Mouse (Mus musculus) limb, embryonic 12.5 days (tissue): ENCODE data around the gene Dst. TPM values are rescaled to one million over a fixed set of nuclear protein-coding genes. Genes with fewer than 3 reads are reported as not detected.

Experiments used
- ATAC-seq: fragments of 200-750 bp; cut with Nextera tagmentation; 2 replicates; pipeline ENCODE4 v1.8.0; 2017; ENCODE audit warnings: low read depth, moderate TSS enrichment; ENCODE audit not compliant: insufficient number of reproducible peaks, insufficient read depth, low FRiP score, low TSS enrichment
- H3K27ac ChIP-seq: fragments of 300-500 bp; sonication (generic); 2 replicates; pipeline ENCODE4 v1.5.1; 2016; ENCODE audit warnings: mild to moderate bottlenecking, moderate library complexity
- H3K27me3 ChIP-seq: fragments of 300-500 bp; sonication (generic); 2 replicates; pipeline ENCODE4 v1.6.1; 2016; ENCODE audit warnings: mild to moderate bottlenecking, moderate library complexity
- H3K36me3 ChIP-seq: fragments of 300-500 bp; sonication (generic); 2 replicates; pipeline ENCODE4 v1.6.1; 2016; ENCODE audit warnings: mild to moderate bottlenecking, moderate library complexity
- H3K4me1 ChIP-seq: fragments of 300-500 bp; sonication (generic); replicated peaks from 2 replicates; pipeline ENCODE4 v1.6.1; 2016
- H3K4me2 ChIP-seq: fragments of 300-500 bp; sonication (generic); 2 replicates; pipeline ENCODE4 v1.6.1; 2016; ENCODE audit warnings: mild to moderate bottlenecking, moderate library complexity
- H3K4me3 ChIP-seq: fragments of 300-500 bp; sonication (generic); replicated peaks from 2 replicates; pipeline ENCODE4 v1.5.1; 2016; ENCODE audit warnings: mild to moderate bottlenecking
- H3K9ac ChIP-seq: fragments of 300-500 bp; sonication (generic); replicated peaks from 2 replicates; pipeline ENCODE4 v1.6.1; 2016; ENCODE audit warnings: mild to moderate bottlenecking, moderate library complexity
- H3K9me3 ChIP-seq: fragments of 300-500 bp; sonication (generic); 2 replicates; pipeline ENCODE4 v1.6.1; 2016; ENCODE audit warnings: mild to moderate bottlenecking, moderate library complexity
- WGBS: fragments of 180-500 bp; shearing (Covaris S2); methylation state at CpG from one replicate; pipeline ENCODE4 v1.1.7; 2016; 5-methylcytosine and 5-hydroxymethylcytosine counted together
- polyA plus RNA-seq: library from polyadenylated mRNA; unstranded; fragments of >200 nt; fragmentation: Nextera tagmentation; extraction: Ambion mirVana; gene quantifications from 2 replicates; pipeline ENCODE4 v1.2.1, GENCODE M21; 2016

Dst gene
- polyA plus RNA-seq, 1 experiment from 2014 or later, result 25.5 TPM

- Histone ChIP-seq H3K4me1 (peaks cover 18% of the 10 kb centered on the region), H3K9ac (no peak overlapping the region), H3K27ac (no peak overlapping the region), H3K4me2 (no peak overlapping the region), H3K9me3 (no peaks in the 10 kb centered on the region), H3K36me3 (no peaks in the 10 kb centered on the region), H3K27me3 (no peaks in the 10 kb centered on the region), H3K4me3 (no peak overlapping the region)
- no peak for ATAC-seq
- WGBS, result 88% methylated on average over 6 of the region's 6 CpGs
Measured at GRCm38 (mm10) chr1:34120066-34120465, 212.0 kb downstream of the Dst start.

DNA sequence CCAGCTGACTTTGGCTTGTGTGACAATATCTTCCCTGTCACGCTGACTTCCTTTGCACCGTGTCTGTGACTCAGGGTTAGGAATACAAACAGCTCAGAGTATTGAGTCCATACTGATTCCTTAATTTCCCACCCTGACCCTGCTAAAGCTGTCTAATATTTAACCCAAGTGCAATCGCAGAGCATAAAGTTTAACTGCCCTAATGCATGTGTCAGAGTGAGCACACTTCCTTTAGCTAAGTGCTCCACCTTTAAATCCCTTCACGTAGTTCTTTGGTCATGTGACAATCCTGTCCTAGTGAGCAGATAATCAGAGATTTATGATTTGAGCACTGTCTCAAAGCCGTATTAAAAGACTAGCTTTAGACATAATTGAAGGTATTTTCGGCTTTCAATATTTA is 212.6 kb downstream of the Dst start:
- no peak for ATAC-seq

DNA sequence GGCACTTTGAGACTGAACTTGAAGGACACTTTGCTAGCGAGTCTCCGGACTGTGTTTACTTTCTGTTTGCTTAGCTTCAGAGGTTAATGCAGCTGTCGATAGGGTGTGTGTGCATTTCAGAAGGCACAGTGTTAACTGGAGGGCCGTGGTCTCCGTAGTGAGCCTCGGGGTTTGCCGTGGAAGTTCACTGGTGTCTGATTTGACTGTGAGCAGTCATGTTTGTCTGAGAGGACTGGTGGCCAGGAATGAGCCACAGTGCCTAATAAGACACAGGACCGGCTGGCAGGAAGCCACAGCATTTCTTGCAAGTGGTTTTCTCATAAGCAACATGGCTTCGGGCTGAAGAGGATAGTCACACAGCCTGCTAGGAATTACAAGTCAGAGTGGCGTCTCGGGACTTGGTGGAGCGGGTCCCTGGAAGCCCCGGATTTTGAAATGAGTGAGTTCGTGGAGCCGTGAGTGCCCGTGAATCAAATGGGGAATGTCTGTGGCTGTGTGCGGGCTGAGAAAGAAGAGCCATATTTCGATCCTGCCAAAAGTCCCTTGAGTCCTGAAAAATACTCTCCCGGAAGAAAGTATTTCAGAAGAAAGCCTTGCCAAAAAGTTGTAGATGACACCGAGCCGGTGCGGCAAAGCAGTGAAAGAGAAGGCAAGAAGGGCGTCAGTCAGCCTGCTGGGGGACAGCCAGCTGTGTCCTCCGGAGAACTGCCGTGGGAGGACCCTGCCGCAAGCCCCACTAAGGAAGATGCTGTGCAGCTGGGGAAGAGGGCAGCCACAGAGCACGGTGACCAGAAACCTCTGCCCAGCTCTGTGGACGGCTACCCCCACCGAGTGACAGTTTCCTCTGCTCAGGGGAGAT is 213.4 kb downstream of the Dst start:
- Histone ChIP-seq H3K27me3 (no peaks in the 10 kb centered on the region), H3K36me3 (no peaks in the 10 kb centered on the region), H3K4me2 (peak overlapping the region; percentile 20), H3K9me3 (no peaks in the 10 kb centered on the region), H3K9ac (no peak overlapping the region), H3K4me3 (no peak overlapping the region), H3K4me1 (peaks cover 18% of the 10 kb centered on the region), H3K27ac (peak overlapping the region; percentile 43; the same call in 1 of the 2 replicates)
- WGBS, result 68% methylated on average over 29 of the region's 29 CpGs
- ATAC-seq, result no peak

More for the DNA sequence above, 212.6 kb downstream of the Dst start:
- H3K27ac ChIP-seq, result no peak overlapping the region
- H3K4me2 ChIP-seq, result no peak overlapping the region
- no peaks in the 10 kb centered on the region for H3K9me3 ChIP-seq
- no peaks in the 10 kb centered on the region for H3K27me3 ChIP-seq
- peaks cover 18% of the 10 kb centered on the region for H3K4me1 ChIP-seq
- no peak overlapping the region for H3K9ac ChIP-seq
- no peak overlapping the region for H3K4me3 ChIP-seq
- H3K36me3 ChIP-seq, result no peaks in the 10 kb centered on the region
- WGBS, result 59% methylated on average over 6 of the region's 6 CpGs

DNA sequence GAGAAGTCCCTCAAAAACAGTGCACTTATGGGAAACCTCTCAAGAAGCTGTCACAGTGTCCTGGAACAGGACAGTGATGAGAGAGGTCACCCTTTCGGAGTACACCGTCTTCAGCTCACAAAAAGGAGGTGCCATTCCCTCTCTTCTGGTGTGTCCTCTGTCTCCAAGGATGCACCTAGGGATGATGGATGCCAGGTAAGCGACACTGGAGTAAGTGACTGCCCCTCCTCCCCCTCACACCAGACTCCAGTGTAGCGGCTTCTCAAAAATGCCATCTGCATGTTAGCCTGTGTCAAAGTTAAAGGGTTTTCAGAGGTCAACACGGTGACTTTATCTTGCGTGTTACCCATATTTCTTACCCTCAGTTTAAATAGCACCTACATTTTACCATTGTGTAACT is 214.2 kb downstream of the Dst start:
- 86% methylated on average over 6 of the region's 6 CpGs for WGBS
- H3K4me3 ChIP-seq, result no peak overlapping the region
- H3K27ac ChIP-seq, result no peak overlapping the region
- no peaks in the 10 kb centered on the region for H3K9me3 ChIP-seq
- H3K4me1 ChIP-seq, result peaks cover 18% of the 10 kb centered on the region
- H3K36me3 ChIP-seq, result no peaks in the 10 kb centered on the region
- no peak overlapping the region for H3K9ac ChIP-seq
- no peaks in the 10 kb centered on the region for H3K27me3 ChIP-seq
- no peak for ATAC-seq
- H3K4me2 ChIP-seq, result no peak overlapping the region

DNA sequence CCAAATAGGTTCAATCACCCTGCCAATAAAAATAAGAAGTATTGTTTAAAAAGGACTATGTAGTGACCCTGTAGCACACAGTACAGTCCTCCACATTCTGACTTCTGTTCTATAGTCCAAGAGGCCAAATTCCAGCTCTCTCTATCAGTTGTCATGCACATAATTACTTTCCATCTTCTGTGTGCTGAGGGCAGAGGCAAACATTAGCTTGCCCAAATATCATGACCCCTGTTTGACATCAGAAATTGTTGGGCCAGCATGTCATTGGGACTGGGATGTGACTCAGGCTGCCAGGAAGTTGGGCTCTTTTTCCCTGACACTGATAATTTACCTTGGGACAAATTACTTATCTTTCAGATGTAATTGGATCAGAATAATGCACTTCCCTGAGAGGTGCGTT is 214.9 kb downstream of the Dst start:
- Histone ChIP-seq H3K4me2 (no peak overlapping the region), H3K27me3 (no peaks in the 10 kb centered on the region), H3K4me1 (peaks cover 20% of the 10 kb centered on the region), H3K27ac (no peak overlapping the region), H3K9ac (no peak overlapping the region), H3K4me3 (no peak overlapping the region), H3K36me3 (0 out of 2 replicates have a peak, but pooled peaks cover 2% of the 10 kb centered on the region), H3K9me3 (no peaks in the 10 kb centered on the region)
- 94% methylated on average over 1 of the region's 1 CpGs for WGBS
- no peak for ATAC-seq

- no peaks in the 10 kb centered on the region for H3K9me3 ChIP-seq
- 0 out of 2 replicates have a peak, but pooled peaks cover 3% of the 10 kb centered on the region for H3K36me3 ChIP-seq
- no peak overlapping the region for H3K4me3 ChIP-seq
- H3K27ac ChIP-seq, result no peak overlapping the region
- H3K4me2 ChIP-seq, result no peak overlapping the region
- no peak for ATAC-seq
- no peaks in the 10 kb centered on the region for H3K27me3 ChIP-seq
- peaks cover 21% of the 10 kb centered on the region for H3K4me1 ChIP-seq
- H3K9ac ChIP-seq, result no peak overlapping the region
- WGBS, result 80% methylated on average over 5 of the region's 5 CpGs
Measured at GRCm38 (mm10) chr1:34123334-34123733, 215.3 kb downstream of the Dst start.

- Histone ChIP-seq H3K36me3 (0 out of 2 replicates have a peak, but pooled peaks cover 3% of the 10 kb centered on the region), H3K4me2 (no peak overlapping the region), H3K4me1 (peaks cover 21% of the 10 kb centered on the region), H3K4me3 (no peak overlapping the region), H3K9ac (no peak overlapping the region), H3K9me3 (no peaks in the 10 kb centered on the region), H3K27me3 (no peaks in the 10 kb centered on the region), H3K27ac (no peak overlapping the region)
- 92% methylated on average over 7 of the region's 7 CpGs for WGBS
- ATAC-seq, result no peak
Measured at GRCm38 (mm10) chr1:34124376-34124775, 216.4 kb downstream of the Dst start.

- no peaks in the 10 kb centered on the region for H3K9me3 ChIP-seq
- H3K4me1 ChIP-seq, result peaks cover 19% of the 10 kb centered on the region
- no peaks in the 10 kb centered on the region for H3K27me3 ChIP-seq
- H3K4me3 ChIP-seq, result no peak overlapping the region
- H3K9ac ChIP-seq, result no peak overlapping the region
- no peak overlapping the region for H3K4me2 ChIP-seq
- no peak overlapping the region for H3K27ac ChIP-seq
- H3K36me3 ChIP-seq, result 0 out of 2 replicates have a peak, but pooled peaks cover 3% of the 10 kb centered on the region
- WGBS, result 92% methylated on average over 5 of the region's 5 CpGs
- no peak for ATAC-seq
Measured at GRCm38 (mm10) chr1:34125148-34125547, 217.1 kb downstream of the Dst start.

GRCm38 (mm10) chr1:34127714-34128474 is 219.9 kb downstream of the Dst start:
- H3K4me3 ChIP-seq, result no peak overlapping the region
- no peak overlapping the region for H3K9ac ChIP-seq
- H3K4me1 ChIP-seq, result 0 out of 2 replicates have a peak, but pooled peaks cover 3% of the 10 kb centered on the region
- 43% methylated on average over 15 of the region's 15 CpGs for WGBS
- no peak overlapping the region for H3K27ac ChIP-seq
- ATAC-seq, result no peak
- no peaks in the 10 kb centered on the region for H3K27me3 ChIP-seq
- 0 out of 2 replicates have a peak, but pooled peaks cover 3% of the 10 kb centered on the region for H3K36me3 ChIP-seq
- H3K4me2 ChIP-seq, result no peak overlapping the region
- H3K9me3 ChIP-seq, result no peaks in the 10 kb centered on the region

DNA sequence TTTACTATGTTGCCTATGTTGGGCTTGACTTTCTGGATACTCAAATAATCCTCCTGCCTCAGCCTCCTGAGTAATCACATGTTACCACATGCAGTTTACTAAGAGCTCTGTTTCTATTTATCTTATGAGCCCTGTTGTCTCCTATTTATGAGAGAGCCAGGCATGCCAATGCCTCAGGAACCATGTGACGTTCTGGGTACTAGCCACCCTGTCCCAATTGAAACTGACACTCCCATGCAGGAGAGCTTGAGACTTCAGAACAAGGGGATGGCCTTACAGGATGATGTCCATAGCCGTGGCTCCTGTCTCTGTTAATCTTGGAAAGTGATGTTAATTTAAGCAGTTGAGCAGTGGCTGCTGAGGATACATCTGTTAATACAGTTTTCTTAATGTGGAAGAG is 220.8 kb downstream of the Dst start:
- Histone ChIP-seq H3K4me2 (no peak overlapping the region), H3K27ac (no peak overlapping the region), H3K27me3 (no peaks in the 10 kb centered on the region), H3K4me1 (peaks cover 12% of the 10 kb centered on the region), H3K36me3 (0 out of 2 replicates have a peak, but pooled peaks cover 3% of the 10 kb centered on the region), H3K9me3 (no peaks in the 10 kb centered on the region), H3K4me3 (no peak overlapping the region), H3K9ac (no peak overlapping the region)
- WGBS, result 84% methylated on average over 2 of the region's 2 CpGs
- no peak for ATAC-seq

GRCm38 (mm10) chr1:34129691-34130090 is 221.7 kb downstream of the Dst start:
- no peaks in the 10 kb centered on the region for H3K9me3 ChIP-seq
- no peak overlapping the region for H3K4me2 ChIP-seq
- no peak overlapping the region for H3K4me3 ChIP-seq
- H3K27ac ChIP-seq, result no peak overlapping the region
- 62% methylated on average over 9 of the region's 9 CpGs for WGBS
- H3K4me1 ChIP-seq, result peaks cover 20% of the 10 kb centered on the region
- no peak for ATAC-seq
- H3K36me3 ChIP-seq, result 0 out of 2 replicates have a peak, but pooled peaks cover 3% of the 10 kb centered on the region
- H3K9ac ChIP-seq, result no peak overlapping the region
- no peaks in the 10 kb centered on the region for H3K27me3 ChIP-seq
